Mouse (Mus musculus): ENCODE results near the gene Gcnt4.
A peak's percentile ranks its signal among the peaks of the same experiment; 100 is the strongest.

Gene Gcnt4

GRCm38 (mm10) chr13:96947722-96948121 lies 23.2 kb downstream of the Gcnt4 start:
- no peak for DNase-seq (ENCODE audit: low spot score)

DNA sequence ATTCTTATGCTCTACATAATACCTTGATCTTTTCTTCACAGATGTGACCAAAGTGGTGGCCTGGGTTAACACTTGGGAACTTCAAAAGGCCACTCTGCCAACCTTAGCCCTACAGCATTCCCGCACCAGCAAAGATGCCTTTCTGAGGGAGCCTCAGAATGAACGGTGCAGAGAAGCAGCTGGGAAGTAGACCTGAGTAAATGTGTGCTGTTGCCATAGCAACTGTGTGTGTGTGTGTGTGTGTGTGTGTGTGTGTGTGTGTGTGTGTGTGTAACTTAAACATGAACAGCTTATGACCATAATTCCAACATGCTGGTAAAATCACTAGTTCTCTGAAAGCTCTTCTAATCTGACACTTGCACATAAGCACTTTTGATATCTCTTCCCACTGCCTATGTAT lies 27.4 kb downstream of the Gcnt4 start:
- no peak for DNase-seq (ENCODE audit: low spot score)

DNA sequence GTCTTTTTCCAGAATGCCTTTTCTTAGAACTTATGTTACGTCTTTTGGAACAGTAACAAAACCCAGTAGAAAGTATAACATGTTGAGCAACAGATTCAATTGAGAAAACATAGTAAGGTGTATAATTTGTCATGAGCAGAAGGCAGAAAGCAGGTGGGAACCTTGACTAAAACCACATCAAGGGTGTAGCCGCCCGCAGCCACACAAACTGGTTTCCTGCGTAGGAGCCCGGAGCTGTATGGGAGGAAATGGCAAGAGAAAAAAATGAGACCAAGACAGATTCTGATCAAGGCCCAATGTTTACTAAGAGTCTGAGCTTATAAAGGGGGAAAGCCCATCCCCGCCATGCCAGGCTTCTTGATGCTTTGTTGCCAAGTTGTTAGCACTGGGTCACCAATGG lies 32.0 kb downstream of the Gcnt4 start:
- DNase-seq (ENCODE audit: low spot score), result no peak

- DNase-seq (ENCODE audit: low spot score), result no peak
Observed at GRCm38 (mm10) chr13:96960019-96960418, 35.5 kb downstream of the Gcnt4 start.

DNA sequence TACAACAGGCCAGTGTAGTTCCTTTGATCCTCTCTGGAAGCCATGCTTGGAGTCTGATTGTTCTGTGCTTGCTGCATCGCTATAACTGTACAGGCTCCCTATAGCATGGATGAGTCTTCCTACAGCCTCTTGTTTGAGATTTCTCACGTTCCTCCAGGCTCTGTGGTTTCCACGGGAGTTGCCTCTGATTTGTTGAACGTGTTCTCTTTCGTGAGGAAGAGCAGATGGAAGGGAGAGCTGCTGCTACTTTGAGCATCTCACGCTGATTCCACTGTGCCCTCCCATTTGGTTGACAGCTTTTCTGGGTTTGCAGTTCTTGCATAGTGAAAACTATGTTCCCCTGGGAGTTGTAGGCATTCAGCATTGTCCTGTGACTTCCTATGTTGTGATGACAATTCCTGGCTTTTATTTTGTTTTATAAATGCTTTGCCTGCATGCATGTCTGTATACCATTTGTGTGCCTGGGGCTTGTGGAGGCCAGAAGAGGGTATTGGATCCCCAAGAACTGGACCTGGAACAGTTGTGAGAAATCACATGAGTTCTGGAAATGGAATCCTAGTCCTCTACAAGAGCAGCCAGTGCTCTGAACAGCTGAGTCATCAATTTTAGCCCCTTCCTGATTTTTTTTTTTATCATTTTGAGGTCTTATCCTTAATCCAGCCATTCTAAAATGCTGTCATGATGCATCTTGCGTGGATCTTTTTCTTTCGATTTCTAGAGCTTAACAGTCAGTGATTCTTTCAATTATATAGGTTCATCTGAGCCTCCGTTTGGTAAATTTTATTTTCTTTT lies 37.1 kb downstream of the Gcnt4 start:
- DNase-seq (ENCODE audit: low spot score), result no peak

- no peak for DNase-seq (ENCODE audit: low spot score)
Observed at GRCm38 (mm10) chr13:96962801-96963200, 38.3 kb downstream of the Gcnt4 start.

DNA sequence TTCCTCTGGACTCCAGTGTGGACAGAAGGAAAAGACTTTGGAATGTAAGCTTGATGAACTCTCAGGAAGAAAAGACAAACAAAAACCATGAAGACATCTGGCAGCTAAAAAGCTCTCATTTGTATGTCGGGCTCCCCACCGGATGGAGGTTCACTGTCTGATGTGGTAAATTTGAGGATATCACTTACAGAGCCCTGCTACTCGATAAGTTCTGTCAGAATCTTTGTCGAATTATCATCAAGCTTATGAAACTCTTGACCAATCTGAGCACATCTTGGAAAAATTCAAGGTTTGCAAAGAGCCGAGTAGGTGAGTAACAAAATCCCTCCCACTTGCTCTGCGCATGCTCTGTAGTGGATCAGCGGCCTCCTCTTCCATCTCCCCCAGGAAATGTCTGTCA lies 40.5 kb downstream of the Gcnt4 start:
- no peak for DNase-seq (ENCODE audit: low spot score)

- DNase-seq (ENCODE audit: low spot score), result no peak
Observed at GRCm38 (mm10) chr13:96966210-96967089, 42.0 kb downstream of the Gcnt4 start.

- no peak for DNase-seq (ENCODE audit: low spot score)
Observed at GRCm38 (mm10) chr13:96967091-96967490, 42.6 kb downstream of the Gcnt4 start.

DNA sequence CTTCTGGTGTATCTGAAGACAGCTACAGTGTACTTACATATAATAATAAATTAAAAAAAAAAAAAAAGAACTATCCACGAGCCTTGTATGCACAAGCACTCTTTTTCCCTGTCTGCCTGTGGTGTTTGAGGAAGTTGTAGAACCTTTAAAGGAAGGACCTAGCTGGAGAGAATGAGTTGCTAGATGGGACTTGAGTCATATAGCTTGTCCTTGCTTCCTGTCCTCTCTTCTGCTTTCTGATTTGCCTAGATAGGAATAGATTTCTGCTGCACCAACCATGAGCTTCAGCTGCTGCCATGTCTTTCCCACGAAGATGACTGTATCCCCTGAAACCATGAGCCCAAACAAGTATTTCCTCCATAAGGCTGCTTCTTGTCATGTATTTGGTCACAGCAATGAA lies 43.3 kb downstream of the Gcnt4 start:
- DNase-seq (ENCODE audit: low spot score), result no peak

GRCm38 (mm10) chr13:96971076-96971475 lies 46.6 kb downstream of the Gcnt4 start:
- no peak for DNase-seq (ENCODE audit: low spot score)

GRCm38 (mm10) chr13:96971861-96972282 lies 47.4 kb downstream of the Gcnt4 start:
- DNase-seq (ENCODE audit: low spot score), result peak; percentile 24

DNA sequence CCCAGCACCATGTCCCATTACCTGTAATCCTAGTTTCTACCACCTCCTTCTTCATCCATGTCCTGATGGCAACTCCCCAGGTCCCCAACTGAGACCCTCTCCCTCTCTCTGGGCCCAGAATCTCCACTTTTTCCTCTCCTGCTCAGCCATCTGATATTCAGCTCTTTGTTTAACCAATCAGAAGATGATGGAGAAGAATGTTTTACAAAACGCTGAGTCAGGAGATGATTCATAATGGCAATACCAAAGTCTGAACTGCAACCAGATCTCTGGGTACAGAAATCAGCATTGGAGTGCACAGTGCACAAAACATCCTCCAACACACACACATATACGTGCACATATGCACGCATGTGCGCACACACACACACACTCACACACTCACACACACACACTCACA lies 48.8 kb downstream of the Gcnt4 start:
- DNase-seq (ENCODE audit: low spot score), result no peak

DNA sequence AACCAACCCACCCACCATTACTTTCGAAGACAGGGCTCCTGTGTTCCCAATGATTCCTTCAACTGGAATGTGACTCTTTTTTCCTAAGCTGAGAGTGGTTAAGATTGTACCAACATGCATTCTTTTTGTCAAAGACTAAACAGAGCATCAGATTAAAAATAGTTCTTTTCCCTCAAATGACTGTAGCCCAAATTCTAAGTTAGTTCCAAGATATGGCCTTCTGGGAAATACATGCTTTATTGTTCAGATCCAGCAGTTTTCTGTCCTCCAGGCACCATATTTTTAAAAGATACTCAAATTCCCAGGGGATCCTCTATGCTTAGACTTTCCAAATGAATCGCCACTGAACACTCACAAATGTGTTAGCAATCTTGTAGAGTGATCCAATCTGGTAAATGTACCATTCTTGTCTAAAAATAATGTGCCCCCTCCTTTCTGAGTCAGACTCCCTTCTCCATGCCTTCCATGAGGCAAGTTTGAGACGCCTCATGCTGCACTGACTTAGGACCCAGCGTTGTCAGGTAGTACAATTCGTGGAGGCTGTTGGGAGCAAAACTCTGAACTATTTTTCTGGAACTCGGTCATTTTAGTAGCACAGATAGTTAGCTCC lies 52.6 kb downstream of the Gcnt4 start:
- DNase-seq (ENCODE audit: low spot score), result no peak

- no peak for DNase-seq (ENCODE audit: low spot score)
Observed at GRCm38 (mm10) chr13:96980561-96980960, 56.1 kb downstream of the Gcnt4 start.

GRCm38 (mm10) chr13:96983251-96984126 lies 59.0 kb downstream of the Gcnt4 start:
- peak; percentile 16 for DNase-seq (ENCODE audit: low spot score)

DNA sequence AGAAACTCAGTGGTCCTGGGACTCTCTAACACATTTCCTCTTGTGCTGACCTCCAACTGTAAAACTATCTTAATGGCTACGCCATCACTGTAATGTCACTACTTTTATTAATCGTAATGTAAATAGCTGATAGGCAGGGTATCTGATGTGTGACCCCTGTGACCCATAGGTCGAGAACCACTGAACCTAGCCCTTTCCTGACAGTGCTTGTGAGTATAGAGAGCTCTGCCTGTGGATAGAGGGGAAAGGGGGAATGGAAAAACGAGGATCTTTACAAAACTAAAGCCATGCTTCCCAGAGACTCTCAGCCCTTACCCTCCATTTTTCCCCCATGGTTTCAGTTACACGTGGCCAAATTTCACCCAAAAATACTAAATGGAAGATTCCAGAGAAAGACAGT lies 60.2 kb downstream of the Gcnt4 start:
- DNase-seq (ENCODE audit: low spot score), result no peak

- DNase-seq (ENCODE audit: low spot score), result no peak
Observed at GRCm38 (mm10) chr13:96985599-96986275, 61.2 kb downstream of the Gcnt4 start.

GRCm38 (mm10) chr13:96989129-96989528 lies 64.6 kb downstream of the Gcnt4 start:
- no peak for DNase-seq (ENCODE audit: low spot score)

DNA sequence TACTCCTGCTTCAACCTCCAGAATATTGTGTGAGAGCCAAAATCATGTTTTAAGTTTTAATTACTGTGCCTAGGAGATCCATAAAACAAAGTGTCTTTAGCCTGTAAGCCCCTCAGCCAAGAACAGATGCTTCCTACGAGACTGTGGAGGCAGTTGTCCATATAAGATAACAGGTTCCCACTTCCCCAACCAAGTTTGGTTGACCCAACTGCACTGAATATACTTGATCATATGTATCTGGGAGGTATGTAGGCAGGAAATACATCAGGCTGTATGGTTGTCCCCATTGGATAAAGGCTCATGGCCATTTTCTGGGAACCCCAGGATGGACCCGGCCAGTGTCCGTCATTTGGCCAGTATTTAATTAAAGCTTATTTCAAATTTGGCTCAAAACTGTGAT lies 65.6 kb downstream of the Gcnt4 start:
- no peak for DNase-seq (ENCODE audit: low spot score)

DNA sequence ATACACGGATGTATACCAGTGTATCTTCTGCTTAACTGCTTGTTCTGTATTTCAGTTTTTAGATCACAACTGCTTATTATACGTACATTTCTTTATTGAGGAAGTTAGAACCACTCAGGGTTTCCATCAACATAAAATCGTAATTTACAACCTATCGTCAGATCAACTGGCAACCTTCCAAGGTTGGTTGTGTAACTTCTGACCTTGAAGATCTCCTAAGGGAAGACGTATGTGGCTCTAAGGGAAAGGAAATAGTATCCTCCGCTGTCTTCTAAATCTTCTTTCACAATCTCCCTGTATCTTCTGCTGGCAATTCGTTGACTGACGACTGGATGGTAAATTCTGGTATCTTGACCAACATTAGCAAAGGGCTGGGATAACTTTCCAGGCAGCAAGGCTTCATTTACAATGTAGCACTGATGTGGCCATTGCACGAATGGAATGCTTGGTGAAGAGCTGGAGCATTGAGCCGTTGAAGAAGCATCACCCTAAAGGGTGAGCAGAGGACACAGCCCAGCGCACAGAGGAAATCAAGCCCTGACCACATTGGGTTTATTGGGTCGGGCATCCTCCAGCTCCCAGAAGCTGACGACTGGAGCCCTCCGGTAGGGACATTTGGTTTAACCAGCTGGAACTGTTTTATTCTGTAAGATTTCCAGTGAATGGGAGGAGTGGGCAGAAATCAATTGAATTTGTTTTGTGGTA lies 66.2 kb downstream of the Gcnt4 start:
- DNase-seq (ENCODE audit: low spot score), result no peak
